Mouse (Mus musculus) liver, postnatal 0 days (tissue): ENCODE measurements around the gene Defb42.

ENCODE experiments used
- CTCF ChIP-seq: sonication (generic); IDR thresholded peaks from 2 replicates; pipeline ENCODE4 v1.5.1; 2016; ENCODE audit warnings: antibody characterized with exemption, low read depth
- EP300 ChIP-seq: IDR thresholded peaks from 2 replicates; pipeline ENCODE4 v1.6.1; 2016; ENCODE audit warnings: antibody characterized with exemption, low read depth, mild to moderate bottlenecking

DNA sequence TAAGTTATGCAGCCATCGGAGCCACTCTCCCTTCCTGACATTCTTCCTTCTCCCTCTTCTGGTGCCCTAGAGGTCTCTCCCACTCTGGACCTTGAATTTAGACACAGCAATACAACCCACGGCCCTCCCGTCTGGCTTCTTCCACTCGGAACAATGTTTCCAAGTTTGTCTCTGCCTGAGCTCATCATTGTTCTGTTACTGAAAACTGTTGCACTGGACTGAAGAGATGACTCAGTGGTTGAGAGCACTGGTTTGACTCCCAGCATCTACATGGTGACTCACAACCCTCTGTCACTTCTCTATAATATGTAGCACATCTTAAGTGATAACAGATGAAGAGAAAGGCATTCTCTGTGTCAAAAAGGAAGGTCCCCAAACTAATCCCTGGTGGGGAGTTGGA, 32.1 kb upstream of the Defb42 start:
- TF ChIP-seq CTCF (no peak), EP300 (no peak)
